Mouse (Mus musculus) small intestine, adult 2 months (tissue): ENCODE data around the gene Gtdc1.

Experiments used
- CTCF ChIP-seq: fragments of 200-500 bp; IDR thresholded peaks from 2 replicates; pipeline ENCODE4 v1.5.1; 2012; ENCODE audit warnings: low read depth, mild to moderate bottlenecking, control low read depth, inconsistent platforms, low read length, moderate library complexity, mixed read lengths; ENCODE audit not compliant: insufficient replicate concordance, insufficient read length; ENCODE audit errors: extremely low read depth
- POLR2A ChIP-seq: fragments of 200-500 bp; IDR thresholded peaks from 2 replicates; pipeline ENCODE4 v1.6.1; 2012; ENCODE audit warnings: low read depth, mild to moderate bottlenecking, control low read depth, inconsistent platforms, low read length, moderate library complexity

DNA sequence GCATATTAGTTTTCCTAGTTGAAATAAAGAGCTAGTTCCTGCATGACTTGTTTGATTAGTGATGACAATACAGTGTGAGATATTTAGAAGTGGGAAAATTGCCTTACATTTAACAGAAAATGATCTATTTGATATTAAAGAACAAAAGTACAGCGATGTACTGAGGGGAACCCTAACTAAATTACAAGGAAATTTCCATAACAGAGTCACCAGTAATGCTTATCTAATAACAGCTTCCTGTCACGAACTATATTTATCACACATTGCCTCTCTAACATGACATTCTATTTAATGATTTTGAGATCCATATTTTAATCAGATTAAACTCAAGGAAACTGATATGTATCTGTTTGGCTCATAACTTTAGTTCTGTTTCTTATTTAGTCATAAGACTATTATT, 126.1 kb downstream of the Gtdc1 start:
- TF ChIP-seq CTCF (no peak), POLR2A (no peak)
